Mouse (Mus musculus): ENCODE measurements around the gene Slc25a35.
"Not testable (repeated sequence)": the region's sequence is repeated elsewhere in the genome, so short reads cannot be mapped to it uniquely, and the experiment has no call there.

Slc25a35 gene

DNA sequence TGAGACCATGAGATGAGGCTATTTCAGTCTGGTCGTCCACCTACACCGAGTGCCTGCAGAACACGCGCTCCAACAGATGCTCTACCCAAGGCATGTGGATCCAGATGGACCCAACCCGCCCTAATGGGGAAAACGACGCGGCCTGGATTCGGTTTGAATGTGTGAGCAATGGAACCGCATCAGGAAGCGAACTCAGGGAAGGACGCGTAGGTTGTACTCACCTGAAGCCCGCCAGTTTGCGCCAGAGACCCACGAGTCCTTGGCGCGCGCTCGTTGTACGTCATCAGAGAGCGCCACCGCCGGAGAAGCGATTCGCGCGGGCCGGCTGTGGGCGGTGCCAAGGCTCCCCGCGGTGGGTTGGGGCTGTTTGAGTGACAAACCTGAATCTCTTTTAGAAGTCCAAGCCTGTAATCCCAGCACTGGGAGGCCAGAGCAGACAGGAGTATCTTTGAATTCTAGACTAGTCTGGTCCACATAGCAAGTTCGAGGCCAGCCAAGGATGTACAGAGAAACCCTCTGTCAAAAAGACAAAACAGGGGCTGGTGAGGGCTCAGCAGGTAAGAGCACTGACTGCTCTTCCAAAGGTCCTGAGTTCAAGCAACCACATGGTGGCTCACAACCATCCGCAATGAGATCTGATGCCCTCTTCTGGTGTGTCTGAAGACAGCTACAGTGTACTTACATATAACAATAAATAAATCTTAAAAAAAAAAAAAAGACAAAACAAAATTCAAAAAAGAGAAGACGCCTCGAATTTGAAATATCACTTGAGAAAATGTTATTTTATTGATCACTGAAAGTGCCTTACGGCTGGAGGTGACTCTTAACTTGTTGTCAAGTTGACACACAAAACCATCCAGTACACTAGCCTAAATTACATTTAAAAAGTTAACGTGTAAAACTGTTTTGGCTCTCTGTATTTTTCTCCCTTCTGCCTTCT, 40.5 kb downstream of the Slc25a35 start, which contains the start of gene Pfas:
Gene Pfas, minus strand, starts transcription at position 279 of the 940 bp plus-strand sequence.
- DNase-seq (ENCODE audit: low spot score in 2 of 2) = peak; percentile 83 to 96

DNA sequence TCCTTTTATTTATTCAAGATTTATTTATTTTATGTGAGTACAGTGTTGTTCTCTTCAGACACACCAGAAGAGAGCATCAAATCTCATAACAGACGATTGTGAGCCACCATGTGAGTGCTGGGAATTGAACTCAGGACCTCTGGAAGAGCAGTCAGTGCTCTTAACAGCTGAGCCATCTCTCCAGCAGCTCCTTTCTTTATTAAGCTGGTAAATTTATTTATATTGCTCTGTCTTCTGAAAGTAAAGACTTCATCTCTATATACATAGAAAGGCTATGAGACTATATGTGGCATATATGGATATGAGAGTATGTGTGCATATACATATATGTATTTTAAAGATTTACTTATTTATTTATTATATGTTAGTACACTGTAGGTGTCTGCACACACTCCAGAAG, 41.6 kb downstream of the Slc25a35 start:
- no peak for DNase-seq (ENCODE audit: low spot score in 2 of 2)

DNA sequence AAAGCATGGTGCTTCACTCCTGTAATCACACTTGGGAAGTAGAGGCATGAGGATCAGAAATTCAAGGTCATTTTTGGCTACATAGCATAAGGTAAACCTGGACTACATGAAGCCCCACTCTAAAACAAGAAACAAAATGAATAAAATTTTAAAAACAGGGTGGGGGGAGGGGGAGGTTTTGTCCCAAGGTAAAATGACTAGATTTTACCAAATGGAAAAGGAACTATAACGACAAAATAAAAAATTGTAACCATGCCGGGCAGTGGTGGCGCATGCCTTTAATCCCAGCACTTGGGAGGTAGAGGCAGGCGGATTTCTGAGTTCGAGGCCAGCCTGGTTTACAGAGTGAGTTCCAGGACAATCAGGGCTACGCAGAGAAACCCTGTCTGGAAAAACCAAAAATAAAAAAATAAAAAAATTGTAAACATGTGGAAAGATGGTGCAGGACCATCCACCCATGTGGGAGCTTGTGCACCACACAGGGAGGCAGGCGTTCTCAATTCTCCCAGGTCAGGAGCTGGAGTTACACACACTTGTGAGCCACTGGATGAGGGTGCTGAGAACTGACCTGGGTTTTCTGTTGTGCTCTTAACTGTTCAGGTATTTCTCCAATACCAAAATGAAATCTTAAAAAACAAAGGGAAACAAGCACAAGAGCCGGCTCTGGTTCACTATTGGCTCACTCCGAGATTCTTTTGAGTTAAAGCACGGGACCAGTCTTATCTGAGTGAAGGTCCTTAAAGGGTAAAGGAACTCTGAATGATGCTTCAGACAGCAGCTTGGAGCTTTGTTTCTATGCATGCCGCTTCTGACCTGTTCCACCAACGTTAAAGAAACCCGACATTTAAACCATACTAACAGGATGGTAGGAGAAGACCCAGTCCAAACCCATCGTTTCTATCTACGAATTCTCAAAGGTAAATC, 42.7 kb downstream of the Slc25a35 start:
- no peak for DNase-seq (ENCODE audit: low spot score in 2 of 2)

DNA sequence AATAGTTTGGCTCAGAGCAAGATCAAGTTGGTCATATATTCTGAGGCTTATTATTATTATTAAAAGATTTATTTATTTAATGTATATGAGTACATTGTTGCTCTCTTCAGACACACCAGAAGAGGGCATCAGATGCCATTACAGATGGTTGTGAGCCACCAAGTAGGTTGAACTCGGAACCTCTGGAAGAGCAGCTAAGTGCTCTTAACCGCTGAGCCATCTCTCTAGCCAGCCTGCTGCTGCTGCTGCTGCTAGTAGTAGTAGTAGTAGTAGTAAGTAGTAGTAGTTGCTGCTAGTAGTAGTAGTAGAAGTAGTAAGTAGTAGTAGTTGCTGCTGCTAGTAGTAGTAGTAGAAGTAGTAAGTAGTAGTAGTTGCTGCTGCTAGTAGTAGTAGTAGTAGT, 43.5 kb downstream of the Slc25a35 start:
- not testable (repeated sequence) for DNase-seq (ENCODE audit: low spot score in 2 of 2)

DNA sequence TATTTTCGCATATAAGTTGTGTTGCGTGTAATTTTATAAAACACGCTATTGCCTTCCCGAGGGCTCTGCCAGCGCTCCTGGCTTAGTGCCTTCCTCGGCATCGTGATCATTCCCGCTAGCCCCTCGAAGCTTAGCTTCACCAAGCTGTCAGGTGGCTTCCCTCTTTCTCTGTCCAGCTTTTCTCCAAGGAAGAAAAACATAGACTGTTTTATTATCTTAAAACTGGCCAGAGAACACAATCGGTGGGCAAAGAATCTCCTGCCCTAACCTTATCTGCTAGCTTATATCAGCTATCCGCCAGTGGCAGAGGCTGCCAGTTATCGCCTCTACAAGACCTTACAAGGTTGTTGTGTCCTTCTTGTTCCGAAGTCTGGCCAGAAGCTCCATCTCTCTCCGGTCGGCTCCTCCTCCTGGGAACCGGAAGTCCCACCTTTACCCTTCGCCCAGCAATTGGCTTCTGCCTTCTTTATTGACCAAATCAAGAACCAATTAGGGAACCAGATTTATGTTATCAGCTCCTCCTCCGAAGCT, 44.2 kb downstream of the Slc25a35 start:
- DNase-seq (ENCODE audit: low spot score in 2 of 2) = peak; percentile 70 to 77

DNA sequence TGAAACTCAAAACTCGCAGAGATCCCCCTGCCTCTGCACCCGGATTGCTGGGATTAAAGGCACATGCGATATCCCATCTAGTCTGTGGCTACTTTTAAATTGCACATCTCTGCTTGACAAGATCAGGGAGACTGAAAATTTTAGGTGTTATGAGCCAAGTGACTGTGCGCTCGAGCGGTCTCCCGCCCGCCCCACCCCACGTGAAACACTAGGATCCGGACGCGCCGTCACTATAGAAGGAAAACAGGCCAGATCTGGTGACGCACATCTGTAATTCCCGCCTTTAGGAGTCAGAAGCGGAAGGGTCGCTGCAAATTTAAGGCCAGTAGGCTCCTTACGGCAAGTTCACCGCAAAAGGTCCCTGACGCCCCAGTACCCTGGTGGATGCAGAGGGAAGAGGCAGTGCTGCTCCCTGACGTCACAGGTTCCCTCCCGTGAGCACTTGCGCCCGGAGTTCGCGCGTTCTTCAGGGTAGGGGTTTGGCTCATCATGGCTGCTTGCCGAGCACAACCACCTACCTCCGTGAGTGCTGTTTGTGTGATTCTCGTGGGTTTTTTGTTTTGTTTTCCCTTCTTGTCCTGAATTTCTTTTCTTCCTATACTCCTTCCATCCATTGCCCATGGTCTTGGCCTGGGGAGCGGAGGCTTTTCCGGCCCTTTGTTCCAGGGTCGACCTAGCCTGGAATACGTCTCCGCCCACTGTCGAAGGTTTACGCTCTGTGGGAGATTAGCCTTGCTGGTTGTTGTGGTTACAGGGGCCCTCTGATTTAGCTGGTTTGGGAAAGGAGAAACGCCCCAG, 47.9 kb downstream of the Slc25a35 start, which contains the start of gene Ctc1:
Gene Ctc1, plus strand, starts transcription at position 268 of the 798 bp plus-strand sequence.
- DNase-seq (ENCODE audit: low spot score in 2 of 2) = peak; percentile 79 to 88

DNA sequence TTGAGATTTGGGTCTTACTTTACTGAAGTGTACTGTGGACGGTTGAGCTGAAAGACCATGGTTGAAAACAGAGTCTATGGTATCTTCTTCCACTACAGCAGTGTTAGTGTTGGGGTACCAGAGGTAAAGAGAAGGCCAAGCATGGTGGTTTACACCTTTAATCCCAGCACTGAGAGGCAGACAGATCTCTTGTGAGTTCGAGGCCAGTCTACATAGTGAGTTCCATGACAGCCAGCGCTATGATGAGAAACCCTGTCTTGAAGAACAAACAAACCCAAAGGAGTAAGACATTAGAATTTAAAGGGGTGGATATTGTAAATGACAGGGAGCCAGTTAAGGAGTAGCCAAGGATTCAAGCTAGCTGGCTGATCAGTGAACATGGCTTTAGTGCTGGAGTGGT, 48.8 kb downstream of the Slc25a35 start:
- no peak for DNase-seq (ENCODE audit: low spot score in 2 of 2)

DNA sequence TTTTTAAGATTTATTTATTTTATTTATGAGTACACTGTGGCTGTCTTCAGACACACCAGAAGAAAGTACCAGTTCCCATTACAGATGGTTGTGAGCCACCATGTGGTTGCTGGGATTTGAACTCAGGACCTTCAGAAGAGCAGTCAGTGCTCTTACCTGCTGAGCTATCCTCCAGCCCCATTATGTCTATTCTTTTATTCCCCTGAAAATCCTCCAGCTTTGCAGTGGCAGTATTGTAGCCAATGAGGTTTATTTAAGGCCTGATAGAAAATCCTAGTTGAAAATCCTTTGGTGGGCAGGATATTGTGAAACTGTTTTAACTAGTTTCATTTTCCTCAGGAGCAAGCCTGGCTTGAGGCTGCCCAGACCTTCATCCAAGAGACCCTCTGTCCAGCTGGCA, 52.8 kb downstream of the Slc25a35 start:
- DNase-seq (ENCODE audit: low spot score in 2 of 2) = no peak

Data from spleen, postnatal 14 days (tissue).